Mouse (Mus musculus): ENCODE results near the gene Sema4c. TPM values are rescaled to one million over a fixed set of nuclear protein-coding genes. Genes with fewer than 3 reads are reported as not detected.

Sema4c gene
- 10 to 100 TPM; 16.0 to 16.9 TPM for total RNA-seq (2021)

DNA sequence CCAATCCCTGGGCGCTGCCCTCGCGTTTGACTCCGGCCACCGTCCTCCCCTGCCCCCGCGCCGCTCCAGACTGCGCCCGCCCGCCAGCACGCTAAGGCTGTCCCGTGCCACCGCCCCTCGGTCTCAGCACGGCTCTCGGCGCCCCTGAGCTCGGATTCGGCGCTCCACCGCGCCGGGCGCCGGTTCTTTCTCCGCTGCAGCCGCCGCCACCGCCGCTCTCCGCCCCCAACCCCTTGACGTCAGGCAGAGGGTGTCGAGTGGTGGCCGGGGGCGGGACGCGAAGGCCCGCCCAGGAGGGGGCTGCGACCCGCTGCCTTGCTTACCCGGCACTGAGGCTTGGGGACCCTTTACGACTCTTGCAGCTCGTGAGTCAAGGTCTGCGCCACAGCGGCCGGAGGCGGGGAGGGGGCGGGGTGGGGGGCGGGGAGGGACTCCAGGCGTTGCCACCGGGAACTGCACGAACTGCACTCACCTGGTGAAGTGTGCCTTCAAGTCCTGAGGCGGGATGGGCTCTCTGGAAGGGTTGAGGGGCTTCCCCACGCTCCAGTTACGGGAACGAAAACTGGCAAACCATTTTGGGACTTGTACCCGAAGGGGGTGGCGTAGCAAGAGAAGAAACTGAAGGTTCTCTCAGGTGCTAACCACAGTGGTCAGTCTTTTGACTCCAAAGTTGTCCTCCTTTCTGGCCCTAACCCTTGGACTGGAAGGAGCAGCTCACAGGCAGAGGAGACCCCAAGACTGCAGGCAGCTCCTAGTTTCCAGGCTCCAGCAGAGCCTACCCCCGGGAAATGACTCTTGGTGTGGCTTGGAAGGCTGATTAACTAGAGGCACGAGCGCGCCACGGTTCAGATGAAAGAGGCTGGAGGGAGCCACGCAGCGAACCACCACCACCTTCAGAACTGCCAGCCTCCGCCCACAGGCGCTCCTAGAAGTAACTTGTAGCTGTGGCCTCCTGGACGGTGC, at the start of gene Sema4c:
Gene Sema4c, minus strand, starts transcription at position 319 of the 963 bp plus-strand sequence.
- DNase-seq (ENCODE audit: low spot score in 2 of 2) = peak; percentile 75
- intact Hi-C loops (cut with DNase I) = no loop called here

DNA sequence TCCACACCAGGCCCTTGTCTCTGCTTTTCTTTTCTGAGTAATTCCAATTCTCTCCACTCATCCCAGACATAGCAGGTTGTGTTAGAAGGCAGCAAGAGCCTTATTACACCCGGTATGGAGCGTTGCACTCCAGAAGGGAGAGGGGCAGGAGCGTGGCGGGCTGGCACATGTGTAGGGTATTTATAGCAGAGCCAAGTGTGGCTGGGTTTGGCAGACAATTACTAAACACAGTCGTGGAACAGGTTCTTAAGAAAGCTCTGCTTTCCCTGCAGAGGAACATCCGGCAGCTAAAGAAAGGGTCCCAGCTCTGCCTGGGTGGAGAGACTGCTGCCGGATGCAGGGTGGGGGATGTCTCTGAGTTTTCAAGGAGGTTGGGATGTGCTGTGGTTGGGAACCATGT, 48.8 kb upstream of the Sema4c start:
- peak; percentile 61 to 89 for DNase-seq (ENCODE audit: low spot score in 2 of 2)
- intact Hi-C loops (cut with DNase I) = no loop called here

DNA sequence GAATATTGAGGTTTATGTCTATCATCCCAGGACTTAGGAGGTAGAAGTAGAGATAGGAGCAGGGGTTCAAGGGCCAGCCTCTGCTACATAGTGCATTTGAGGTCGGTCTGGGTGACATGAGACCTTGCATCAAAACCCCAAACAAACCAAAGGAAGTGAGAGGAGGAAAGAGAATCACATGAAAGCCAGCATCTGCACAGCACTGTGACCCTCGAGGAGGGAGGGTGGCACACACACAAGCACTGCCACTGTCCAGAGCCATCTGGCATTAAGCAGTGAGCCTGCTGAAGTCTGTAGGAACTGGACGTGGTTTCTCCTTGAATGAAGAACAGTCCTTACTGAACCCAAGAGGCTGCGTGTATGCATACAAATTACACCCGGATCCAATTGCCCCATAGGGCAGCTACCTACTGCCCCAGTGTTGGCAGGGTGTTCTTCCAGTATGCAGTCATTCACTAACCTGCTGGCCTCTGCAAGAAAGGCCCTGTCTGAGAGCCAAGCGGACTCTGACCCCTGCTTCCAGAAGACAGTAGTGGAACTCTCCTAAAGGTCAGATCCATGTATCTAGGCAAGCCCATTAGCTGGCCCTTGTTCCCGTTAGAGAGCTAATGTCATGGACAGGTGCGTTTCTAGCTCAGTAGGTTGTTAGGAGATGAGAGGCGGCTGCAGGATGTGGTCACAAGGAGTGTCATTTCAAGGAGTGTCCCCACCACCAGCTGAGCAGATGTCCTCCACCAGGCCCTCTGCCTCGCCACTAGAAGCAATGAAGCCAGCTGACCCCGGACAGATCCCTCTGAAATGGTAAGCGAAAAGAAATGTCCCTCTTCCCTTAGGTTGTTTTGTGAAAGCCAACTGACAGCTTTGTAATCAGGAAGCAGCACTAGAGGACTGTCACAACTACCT, 46.4 kb upstream of the Sema4c start:
- DNase-seq (ENCODE audit: low spot score in 2 of 2) = no peak
- intact Hi-C loops (cut with DNase I) = no loop called here

GRCm38 (mm10) chr1:36603361-36603760, 45.2 kb upstream of the Sema4c start:
- DNase-seq (ENCODE audit: low spot score in 2 of 2) = peak; percentile 50 to 76
- intact Hi-C loops (cut with DNase I) = no loop called here

GRCm38 (mm10) chr1:36602271-36602670, 44.1 kb upstream of the Sema4c start:
- intact Hi-C loops (cut with DNase I) = loop anchor here (1.0 kb wide), 1 partner anchor 113 kb away; no protein-coding TSS in a partner anchor
- DNase-seq (ENCODE audit: low spot score in 2 of 2) = no peak

GRCm38 (mm10) chr1:36598411-36598810, 40.3 kb upstream of the Sema4c start:
- intact Hi-C loops (cut with DNase I) = no loop called here
- DNase-seq (ENCODE audit: low spot score in 2 of 2) = no peak

GRCm38 (mm10) chr1:36596114-36596513, 38.0 kb upstream of the Sema4c start:
- intact Hi-C loops (cut with DNase I) = no loop called here
- DNase-seq (ENCODE audit: low spot score in 2 of 2) = peak in 1 of 2 experiments; percentile 52

DNA sequence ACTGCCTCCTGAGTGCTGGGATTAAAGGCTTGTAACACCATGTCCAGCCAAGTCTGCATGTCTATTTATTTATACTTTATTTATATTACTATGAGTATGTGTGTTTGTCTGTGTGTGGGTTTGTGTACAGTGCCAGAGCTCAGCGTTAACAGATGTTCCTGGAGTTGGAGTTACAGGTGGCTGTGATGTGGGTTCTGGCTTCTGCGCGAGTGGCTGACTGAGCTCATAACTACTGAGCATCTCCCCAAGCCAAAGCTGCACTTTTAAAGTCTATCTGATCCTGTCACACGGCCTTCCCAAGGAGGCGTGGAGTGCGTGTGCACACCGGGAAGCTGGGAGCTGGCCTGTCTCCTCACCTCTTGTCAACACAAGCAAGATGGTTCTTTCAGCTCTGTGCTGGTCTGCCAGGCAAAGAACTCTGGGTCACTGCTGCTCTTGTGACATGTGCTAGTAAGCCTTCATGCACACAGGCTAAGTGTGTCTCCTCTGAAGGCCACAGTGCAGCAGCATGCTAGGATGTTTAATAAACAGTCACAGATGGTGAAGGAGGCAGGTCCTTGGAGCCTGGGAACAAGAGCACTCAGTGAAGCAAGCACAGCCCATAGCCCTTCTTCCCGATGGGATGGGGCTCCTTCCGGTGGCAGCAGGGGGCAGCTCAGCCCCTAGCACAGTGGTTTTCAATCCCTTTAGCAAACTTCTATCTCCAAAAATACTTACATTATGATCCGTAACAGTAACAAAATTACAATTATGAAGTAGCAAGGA, 37.2 kb upstream of the Sema4c start:
- no peak for DNase-seq (ENCODE audit: low spot score in 2 of 2)

DNA sequence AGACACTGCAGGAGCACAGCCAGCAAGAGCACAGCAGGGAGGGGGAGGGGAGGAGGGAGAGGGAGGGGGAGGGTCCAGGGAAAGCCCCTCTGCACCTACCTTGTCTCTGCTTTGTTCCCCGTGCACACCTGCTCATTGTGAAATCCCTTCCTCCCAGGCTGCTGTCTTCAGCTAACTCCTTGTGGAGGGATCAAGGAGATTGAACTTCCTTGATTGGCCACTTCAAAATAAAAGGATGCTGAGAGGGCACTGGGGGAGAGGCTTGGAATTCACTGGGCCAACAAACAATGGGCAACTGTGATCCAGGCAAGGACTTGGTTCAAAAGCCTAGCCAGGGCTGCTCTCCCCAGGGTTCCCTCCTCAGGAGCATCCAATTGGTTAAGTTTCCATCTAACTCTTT, 35.0 kb upstream of the Sema4c start:
- DNase-seq (ENCODE audit: low spot score in 2 of 2) = no peak
- intact Hi-C loops (cut with DNase I) = loop anchor here (5.0 kb wide), 1 partner anchor 44 kb away; no protein-coding TSS in a partner anchor

More for the DNA sequence above, 37.2 kb upstream of the Sema4c start:
- intact Hi-C loops (cut with DNase I) = no loop called here

- intact Hi-C loops (cut with DNase I) = loop anchor here (5.0 kb wide), 1 partner anchor 46 kb away; no protein-coding TSS in a partner anchor
- DNase-seq (ENCODE audit: low spot score in 2 of 2) = no peak
These were observed 33.3 kb upstream of the Sema4c start for GRCm38 (mm10) chr1:36591408-36591807.

GRCm38 (mm10) chr1:36590664-36591063, 32.5 kb upstream of the Sema4c start:
- DNase-seq (ENCODE audit: low spot score in 2 of 2) = no peak
- intact Hi-C loops (cut with DNase I) = loop anchor here (5.0 kb wide), 1 partner anchor 47 kb away; no protein-coding TSS in a partner anchor

DNA sequence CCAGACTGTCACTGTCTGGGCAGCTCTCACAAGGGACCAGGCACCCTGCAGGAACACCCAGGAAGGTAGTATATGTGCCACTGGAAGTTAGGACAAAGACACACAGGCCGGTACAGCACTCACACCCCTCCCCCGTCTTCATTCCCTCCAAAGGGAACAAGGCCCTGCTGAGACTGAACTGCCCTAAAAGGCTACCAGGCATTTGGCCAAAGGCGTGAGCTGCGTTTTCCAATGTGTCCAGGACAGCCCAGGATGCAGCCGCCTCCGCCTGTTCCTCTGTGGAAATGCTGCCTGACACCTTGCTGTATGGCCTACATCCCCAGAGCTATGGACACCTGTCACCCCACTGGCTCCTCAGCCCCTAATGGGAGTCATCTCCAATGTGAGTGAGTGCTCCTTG, 31.3 kb upstream of the Sema4c start:
- intact Hi-C loops (cut with DNase I) = no loop called here
- DNase-seq (ENCODE audit: low spot score in 2 of 2) = no peak

DNA sequence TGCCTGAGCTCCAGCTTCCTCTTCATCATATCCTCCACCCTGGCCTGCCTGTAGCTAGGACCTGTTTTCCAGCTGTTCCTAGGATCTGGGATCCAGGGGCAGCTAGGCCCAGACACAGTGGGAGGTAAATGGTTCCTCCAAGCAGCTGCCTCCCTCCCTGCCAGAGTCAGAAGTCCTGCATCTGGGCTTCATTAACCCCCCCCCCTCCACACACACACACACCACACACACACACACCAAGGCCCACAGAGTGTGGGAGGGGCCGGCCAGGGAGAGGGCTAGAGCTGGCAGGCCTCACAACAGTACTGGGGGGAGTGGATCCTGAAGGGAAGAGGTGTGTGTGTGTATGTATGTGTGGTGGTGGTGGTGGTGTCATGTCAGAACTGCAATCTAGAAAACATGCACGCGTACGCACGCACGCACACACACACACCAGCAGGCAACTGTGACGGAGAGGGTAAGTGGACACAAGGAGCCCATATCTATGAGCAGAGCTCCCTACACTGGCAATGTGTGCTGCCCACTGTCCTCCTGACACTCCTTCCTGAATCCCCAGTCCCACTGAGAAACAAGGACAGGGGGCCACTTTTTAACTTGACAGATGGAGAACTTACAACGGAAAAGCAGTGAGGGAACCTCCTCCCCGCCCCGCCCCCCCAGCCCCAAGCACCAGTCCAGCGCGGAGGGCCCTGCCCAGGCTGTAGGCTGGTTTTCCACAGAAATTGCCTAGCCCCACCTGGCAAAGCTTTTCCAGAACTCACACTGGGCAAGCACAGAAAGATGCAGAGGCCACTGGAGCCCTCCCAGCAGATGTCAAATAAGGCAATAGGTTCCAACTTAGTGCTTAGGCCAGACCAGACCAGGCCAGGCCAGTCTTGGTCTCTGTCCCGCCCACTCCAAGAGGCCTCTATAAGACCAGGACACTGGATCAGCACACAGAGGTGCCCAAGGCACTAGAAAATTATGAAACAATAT, 30.6 kb upstream of the Sema4c start:
- intact Hi-C loops (cut with DNase I) = no loop called here
- no peak for DNase-seq (ENCODE audit: low spot score in 2 of 2)

DNA sequence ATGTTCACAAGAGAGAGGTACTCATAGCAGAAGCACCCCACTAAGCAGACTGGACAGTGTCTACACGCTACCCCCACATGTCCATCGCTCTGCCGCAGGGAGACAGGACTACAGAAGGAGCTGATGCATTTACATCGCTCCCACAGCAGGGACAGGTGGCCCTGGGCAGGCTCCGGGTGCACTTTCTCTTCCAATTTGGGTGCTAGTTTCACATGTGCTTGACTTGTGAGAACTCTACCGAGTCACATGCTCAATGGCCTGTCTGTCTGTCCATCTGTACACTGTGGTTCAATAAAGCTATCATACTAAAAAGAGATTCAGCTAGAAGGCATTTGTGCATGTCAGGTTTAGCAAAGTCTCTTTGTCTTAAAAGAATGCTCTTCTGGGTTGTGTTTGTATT, 29.7 kb upstream of the Sema4c start:
- no peak for DNase-seq (ENCODE audit: low spot score in 2 of 2)
- intact Hi-C loops (cut with DNase I) = no loop called here

DNA sequence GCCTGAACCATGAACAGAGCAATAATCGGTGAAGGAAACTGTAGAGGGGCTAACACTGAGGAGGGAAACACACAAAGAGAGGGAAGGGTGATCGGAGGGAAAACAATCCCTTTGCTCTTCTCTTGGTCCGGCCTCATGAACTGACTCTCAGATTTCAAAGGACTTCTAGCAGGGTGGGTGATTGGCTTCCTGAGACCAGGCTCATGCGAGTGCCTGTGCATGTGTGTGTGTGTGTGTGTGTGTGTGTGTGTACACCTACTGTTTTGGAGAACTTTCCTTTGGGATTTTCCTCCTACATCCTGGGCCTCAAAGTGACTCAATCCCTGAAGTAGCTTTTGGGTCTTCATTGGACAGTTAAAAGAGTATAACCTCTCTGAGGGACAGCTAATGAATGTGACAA, 28.1 kb upstream of the Sema4c start:
- intact Hi-C loops (cut with DNase I) = no loop called here
- DNase-seq (ENCODE audit: low spot score in 2 of 2) = no peak

- intact Hi-C loops (cut with DNase I) = no loop called here
- no peak for DNase-seq (ENCODE audit: low spot score in 2 of 2)
These were observed 25.4 kb upstream of the Sema4c start for GRCm38 (mm10) chr1:36583408-36584116.

DNA sequence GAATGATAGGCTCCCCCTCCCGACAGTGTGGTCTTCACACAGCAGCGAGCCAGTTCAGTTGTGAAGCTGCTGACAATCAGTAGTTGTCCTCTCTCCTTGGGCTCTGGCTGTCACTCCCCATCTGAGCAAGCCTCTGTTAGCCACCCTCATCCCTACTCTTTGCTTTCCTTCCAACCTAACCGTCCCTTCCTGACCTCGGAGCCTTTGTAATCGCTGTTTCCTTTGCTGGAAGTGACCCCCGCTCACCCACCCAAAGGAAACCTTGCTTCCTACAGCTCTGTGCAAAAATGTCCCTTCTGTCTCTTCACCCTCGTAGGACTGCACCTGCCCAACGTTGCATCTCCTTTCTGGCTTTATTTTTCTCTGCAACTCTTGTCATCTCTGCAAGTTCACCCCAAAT, 24.1 kb upstream of the Sema4c start:
- DNase-seq (ENCODE audit: low spot score in 2 of 2) = no peak
- intact Hi-C loops (cut with DNase I) = no loop called here

DNA sequence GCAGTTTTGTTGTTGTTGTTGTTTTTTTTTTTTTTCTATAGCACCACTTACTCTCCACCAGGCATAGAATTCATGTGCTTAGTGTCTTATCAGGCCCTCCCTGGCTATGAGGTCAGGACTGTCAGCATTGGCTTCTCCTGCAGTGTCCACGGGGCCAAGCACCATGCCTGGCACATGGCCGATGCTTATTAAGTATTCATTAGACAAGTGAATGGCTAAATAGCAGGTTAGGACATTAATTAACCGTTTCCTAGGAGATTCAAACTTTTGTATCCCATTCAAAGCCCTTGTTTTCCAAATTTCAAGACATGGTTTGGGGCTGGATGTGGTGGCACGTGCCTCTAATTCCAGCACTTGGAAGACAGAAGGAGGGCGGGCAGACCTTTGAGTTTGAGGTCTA, 23.1 kb upstream of the Sema4c start:
- peak in 1 of 2 experiments; percentile 28 for DNase-seq (ENCODE audit: low spot score in 2 of 2)
- intact Hi-C loops (cut with DNase I) = no loop called here

All from left cerebral cortex, postnatal 25 days (tissue).